Mouse (Mus musculus) heart, embryonic 13.5 days (tissue): ENCODE measurements around the gene Rasa3. TPM values are rescaled to one million over a fixed set of nuclear protein-coding genes. Genes with fewer than 3 reads are reported as not detected.

Experiments
- ATAC-seq: fragments of 200-750 bp; cut with Nextera tagmentation; 2 replicates; pipeline ENCODE4 v1.8.0; 2017; ENCODE audit warnings: moderate TSS enrichment; ENCODE audit not compliant: insufficient number of reproducible peaks, low FRiP score, low TSS enrichment; ENCODE audit errors: extremely low read depth
- H3K27ac ChIP-seq: fragments of 300-500 bp; sonication (generic); replicated peaks from 2 replicates; pipeline ENCODE4 v1.5.1; 2015; ENCODE audit warnings: moderate library complexity, mild to moderate bottlenecking, inconsistent platforms
- H3K27me3 ChIP-seq: fragments of 300-500 bp; sonication (generic); replicated peaks from 2 replicates; pipeline ENCODE4 v1.6.1; 2015; ENCODE audit warnings: mild to moderate bottlenecking, inconsistent platforms
- H3K36me3 ChIP-seq: fragments of 300-500 bp; sonication (generic); 2 replicates; pipeline ENCODE4 v1.6.1; 2015; ENCODE audit warnings: mild to moderate bottlenecking, inconsistent platforms
- H3K4me1 ChIP-seq: fragments of 300-500 bp; sonication (generic); 2 replicates; pipeline ENCODE4 v1.6.1; 2015; ENCODE audit warnings: inconsistent platforms
- H3K4me2 ChIP-seq: fragments of 300-500 bp; sonication (generic); 2 replicates; pipeline ENCODE4 v1.6.1; 2015; ENCODE audit warnings: inconsistent platforms, mild to moderate bottlenecking, moderate library complexity
- H3K4me3 ChIP-seq: fragments of 300-500 bp; sonication (generic); 2 replicates; pipeline ENCODE4 v1.5.1; 2015; ENCODE audit warnings: moderate library complexity, mild to moderate bottlenecking, inconsistent platforms
- H3K9ac ChIP-seq: fragments of 300-500 bp; sonication (generic); 2 replicates; pipeline ENCODE4 v1.6.1; 2015; ENCODE audit warnings: inconsistent platforms, mild to moderate bottlenecking, moderate library complexity
- H3K9me3 ChIP-seq: fragments of 300-500 bp; sonication (generic); 2 replicates; pipeline ENCODE4 v1.6.1; 2016; ENCODE audit warnings: inconsistent platforms
- WGBS: fragments of 180-500 bp; shearing (Covaris S2); methylation state at CpG from one replicate; pipeline ENCODE4 v1.1.7; 2015; ENCODE audit warnings: mixed read lengths; 5-methylcytosine and 5-hydroxymethylcytosine counted together
- polyA plus RNA-seq: library from polyadenylated mRNA; unstranded; fragments of >200 nt; fragmentation: Nextera tagmentation; extraction: Ambion mirVana; gene quantifications from 2 replicates; pipeline ENCODE4 v1.2.1, GENCODE M21; 2015

The Rasa3 gene
- polyA plus RNA-seq, 1 experiment from 2014 or later = 23.4 TPM

DNA sequence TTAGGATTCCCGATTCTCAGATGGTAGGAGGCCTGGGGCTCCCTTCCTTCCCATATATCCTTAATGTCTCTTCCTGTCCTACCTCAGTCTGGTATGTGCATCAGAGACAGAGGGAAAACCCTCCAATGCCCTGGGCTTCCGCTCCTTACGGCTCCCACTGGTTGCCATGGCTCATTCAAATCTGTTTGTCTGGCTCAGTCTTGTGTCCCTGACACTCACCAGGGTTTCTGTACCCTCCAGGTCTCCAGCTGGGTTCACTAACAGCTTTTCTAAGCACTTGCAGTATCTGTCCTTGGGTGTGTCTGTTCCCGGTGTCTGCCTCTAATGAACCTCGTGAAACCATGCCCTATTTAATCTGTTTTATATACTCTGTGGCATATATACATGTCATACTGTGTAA is 135.9 kb downstream of the Rasa3 start:
- Histone ChIP-seq H3K4me2 (no peak overlapping the region), H3K4me1 (peaks cover 5% of the 10 kb centered on the region), H3K27me3 (0 out of 2 replicates have a peak, but pooled peaks cover 4% of the 10 kb centered on the region), H3K9me3 (peaks cover 6% of the 10 kb centered on the region), H3K4me3 (no peak overlapping the region), H3K9ac (no peak overlapping the region), H3K27ac (no peak overlapping the region), H3K36me3 (no peaks in the 10 kb centered on the region)
- no peak for ATAC-seq
- 64% methylated on average over 5 of the region's 5 CpGs for WGBS

DNA sequence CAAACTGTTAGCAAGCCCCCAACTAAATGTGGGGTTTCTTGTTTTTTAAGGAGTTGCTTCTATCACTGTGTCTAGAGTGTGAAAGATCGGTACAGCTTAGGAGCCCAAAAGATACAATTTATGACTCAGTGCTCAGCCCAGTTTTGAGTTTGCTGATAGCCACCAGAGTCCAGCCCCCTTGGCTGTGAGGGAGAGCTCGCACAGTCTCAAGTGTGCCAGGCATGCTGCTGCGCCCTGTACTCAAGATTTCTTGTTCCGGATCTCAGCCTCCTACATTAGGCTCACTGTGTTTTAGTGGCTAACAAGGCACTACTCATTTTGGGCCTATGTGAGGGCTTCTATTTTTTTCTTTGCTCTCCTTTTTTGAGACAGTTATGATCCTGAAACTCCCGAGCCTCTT is 137.3 kb downstream of the Rasa3 start:
- Histone ChIP-seq H3K9me3 (peaks cover 4% of the 10 kb centered on the region), H3K9ac (no peak overlapping the region), H3K4me2 (no peak overlapping the region), H3K4me1 (peaks cover 5% of the 10 kb centered on the region), H3K4me3 (no peak overlapping the region), H3K27me3 (0 out of 2 replicates have a peak, but pooled peaks cover 4% of the 10 kb centered on the region), H3K36me3 (no peaks in the 10 kb centered on the region), H3K27ac (no peak overlapping the region)
- 73% methylated on average over 5 of the region's 5 CpGs for WGBS
- ATAC-seq = no peak

DNA sequence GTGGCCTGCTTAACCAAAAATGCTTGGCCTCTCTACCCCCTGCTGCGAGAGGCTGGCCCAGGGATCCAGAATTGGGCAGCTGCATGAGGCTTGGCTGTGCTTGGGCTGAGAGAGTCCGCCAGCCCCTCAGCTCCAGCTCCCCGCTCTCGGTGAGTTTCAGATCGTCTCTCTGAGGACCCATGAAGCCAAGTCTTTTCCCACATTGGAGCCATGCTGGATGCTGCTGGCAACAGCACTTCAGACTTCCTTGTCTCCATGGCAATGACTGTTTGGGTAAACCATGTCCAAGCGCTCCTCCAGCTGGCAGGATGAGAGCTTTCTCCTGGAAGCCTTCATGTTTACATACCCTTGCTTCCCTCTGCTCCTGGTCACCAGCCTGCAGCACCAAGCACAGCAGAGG is 138.6 kb downstream of the Rasa3 start:
- 0 out of 2 replicates have a peak, but pooled peaks cover 7% of the 10 kb centered on the region for H3K27me3 ChIP-seq
- peaks cover 5% of the 10 kb centered on the region for H3K4me1 ChIP-seq
- no peak overlapping the region for H3K4me3 ChIP-seq
- no peak for ATAC-seq
- H3K36me3 ChIP-seq = no peaks in the 10 kb centered on the region
- 59% methylated on average over 6 of the region's 6 CpGs for WGBS
- no peaks in the 10 kb centered on the region for H3K9me3 ChIP-seq
- no peak overlapping the region for H3K27ac ChIP-seq
- H3K9ac ChIP-seq = no peak overlapping the region
- no peak overlapping the region for H3K4me2 ChIP-seq

DNA sequence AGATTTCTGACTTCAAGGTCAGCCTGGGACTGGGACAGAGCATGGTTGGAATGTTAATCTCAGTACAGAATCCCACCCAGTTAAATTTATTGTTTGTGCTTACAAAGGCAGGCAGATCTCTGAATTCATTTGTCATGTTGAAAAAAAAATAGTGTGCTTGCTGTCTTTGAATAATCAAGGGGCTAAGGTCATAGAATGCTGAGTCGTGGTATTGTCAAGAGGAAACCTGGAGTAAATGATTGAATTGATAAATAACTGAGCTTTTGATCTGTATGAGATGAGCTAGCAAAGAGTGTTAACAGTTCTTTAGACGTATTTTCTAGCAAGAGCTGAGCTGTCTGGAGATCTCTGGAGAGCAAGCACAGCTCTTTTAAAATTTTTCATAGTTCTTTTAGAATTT is 140.3 kb downstream of the Rasa3 start:
- Histone ChIP-seq H3K36me3 (no peaks in the 10 kb centered on the region), H3K9ac (no peak overlapping the region), H3K4me1 (peaks cover 10% of the 10 kb centered on the region), H3K27ac (no peak overlapping the region), H3K9me3 (no peaks in the 10 kb centered on the region), H3K4me3 (no peak overlapping the region), H3K27me3 (0 out of 2 replicates have a peak, but pooled peaks cover 15% of the 10 kb centered on the region), H3K4me2 (no peak overlapping the region)
- WGBS = 60% methylated on average over 2 of the region's 2 CpGs
- ATAC-seq = no peak

DNA sequence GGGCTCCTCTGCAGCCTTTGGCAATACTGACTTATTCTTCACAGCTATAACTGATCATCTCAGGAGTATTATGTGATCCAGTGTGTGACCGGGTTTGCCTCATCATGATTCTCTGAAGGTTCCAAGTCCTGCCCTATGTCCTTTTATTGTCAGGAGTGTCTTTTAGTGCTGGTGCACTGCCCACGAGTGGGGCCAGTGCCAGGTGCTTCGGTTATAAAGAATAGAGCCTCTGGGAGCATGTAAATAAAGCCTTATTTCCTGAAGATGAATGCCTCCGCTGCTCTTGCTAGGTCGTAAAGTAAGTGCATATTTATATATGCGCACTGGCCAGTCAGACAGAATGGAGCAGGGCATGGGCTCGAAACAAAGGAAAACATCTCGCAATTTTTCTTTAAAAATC is 144.3 kb downstream of the Rasa3 start:
- Histone ChIP-seq H3K9me3 (no peaks in the 10 kb centered on the region), H3K36me3 (no peaks in the 10 kb centered on the region), H3K9ac (no peak overlapping the region), H3K4me2 (no peak overlapping the region), H3K27ac (no peak overlapping the region), H3K4me3 (no peak overlapping the region), H3K4me1 (peaks cover 39% of the 10 kb centered on the region), H3K27me3 (peaks cover 14% of the 10 kb centered on the region; the same call in 1 of the 2 replicates)
- ATAC-seq = no peak
- WGBS = 81% methylated on average over 8 of the region's 8 CpGs

DNA sequence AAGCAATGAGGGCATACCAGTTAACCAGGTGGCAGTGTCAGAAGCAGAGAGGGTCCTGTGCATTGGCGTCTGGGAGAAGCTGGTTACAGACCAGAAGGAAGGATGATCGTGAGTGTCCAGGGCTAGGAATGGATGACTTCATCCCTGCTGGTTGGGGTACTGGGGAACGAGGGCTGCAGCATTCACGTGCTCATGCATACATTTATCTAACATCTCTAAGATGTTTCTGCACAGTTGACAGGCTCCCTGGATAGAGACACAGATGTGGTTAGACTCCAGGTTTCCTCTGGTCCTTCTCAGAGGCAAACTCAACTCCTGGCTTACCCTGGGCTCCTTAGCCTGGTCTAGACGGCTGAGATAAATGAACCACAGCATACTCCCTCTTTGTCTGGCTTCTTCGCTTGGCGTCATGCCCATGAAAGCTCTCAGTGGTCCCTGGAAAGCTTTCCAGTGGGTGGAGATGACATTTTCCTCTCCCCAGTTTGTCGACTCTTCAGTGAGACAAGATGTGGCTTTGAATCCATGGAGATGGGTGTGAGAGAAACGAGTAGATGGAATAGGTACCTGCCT is 145.7 kb downstream of the Rasa3 start:
- Histone ChIP-seq H3K9me3 (peaks cover 11% of the 10 kb centered on the region; the same call in 1 of the 2 replicates), H3K27me3 (peaks cover 17% of the 10 kb centered on the region; the same call in 1 of the 2 replicates), H3K36me3 (no peaks in the 10 kb centered on the region), H3K4me3 (no peak overlapping the region), H3K4me1 (peaks cover 39% of the 10 kb centered on the region), H3K27ac (peak overlapping the region; percentile 65), H3K9ac (no peak overlapping the region), H3K4me2 (peak overlapping the region; percentile 10)
- 38% methylated on average over 9 of the region's 9 CpGs for WGBS
- ATAC-seq = no peak

DNA sequence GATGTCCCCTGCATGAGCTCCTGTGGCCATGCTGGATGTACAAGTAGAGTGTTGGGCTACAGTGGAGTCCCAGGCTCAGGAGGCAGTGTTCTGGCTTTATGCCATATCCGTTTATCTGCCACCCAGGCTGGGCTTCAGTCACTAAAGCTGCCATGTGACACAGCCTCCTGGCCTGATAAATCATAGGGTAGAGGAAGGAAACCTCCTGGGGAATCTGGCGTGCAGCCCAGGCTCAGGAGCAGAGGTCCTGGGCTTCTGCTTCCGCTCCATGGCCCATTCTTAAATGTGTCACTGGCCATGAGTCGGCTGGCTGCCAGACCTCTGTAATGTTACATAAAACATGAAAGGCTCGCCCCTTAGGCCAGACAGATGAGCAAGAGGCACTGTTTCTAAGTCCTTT is 146.5 kb downstream of the Rasa3 start:
- WGBS = 13% methylated on average over 5 of the region's 5 CpGs
- H3K4me2 ChIP-seq = peak overlapping the region; percentile 10; the same call in 1 of the 2 replicates
- H3K4me1 ChIP-seq = peaks cover 39% of the 10 kb centered on the region
- peaks cover 17% of the 10 kb centered on the region; the same call in 1 of the 2 replicates for H3K27me3 ChIP-seq
- peak; percentile 64; the same call in 1 of the 2 replicates for ATAC-seq
- no peak overlapping the region for H3K4me3 ChIP-seq
- H3K27ac ChIP-seq = peak overlapping the region; percentile 81
- no peaks in the 10 kb centered on the region for H3K36me3 ChIP-seq
- peaks cover 11% of the 10 kb centered on the region; the same call in 1 of the 2 replicates for H3K9me3 ChIP-seq
- H3K9ac ChIP-seq = no peak overlapping the region

DNA sequence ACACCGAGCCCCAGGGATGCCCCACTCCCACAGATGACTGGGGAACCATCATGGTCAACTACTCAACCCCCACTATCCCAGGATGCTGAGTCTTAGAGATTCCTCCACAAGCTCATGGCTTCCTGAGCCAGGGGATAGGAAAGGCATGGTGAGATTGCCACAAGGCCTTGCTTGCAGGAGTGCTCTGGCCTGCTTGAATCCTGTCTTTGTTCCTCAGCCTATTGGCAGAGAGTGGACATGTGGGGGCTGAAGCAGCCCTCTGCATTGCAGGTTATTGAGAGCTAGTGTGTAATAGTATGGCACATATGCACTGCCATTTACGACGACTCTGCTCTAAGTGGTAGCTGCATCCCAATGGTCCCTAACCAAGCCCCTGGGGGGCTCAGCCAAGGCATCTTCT is 147.0 kb downstream of the Rasa3 start:
- Histone ChIP-seq H3K4me3 (no peak overlapping the region), H3K27ac (peak overlapping the region; percentile 81), H3K4me1 (peaks cover 39% of the 10 kb centered on the region), H3K4me2 (peak overlapping the region; percentile 0), H3K9ac (no peak overlapping the region), H3K36me3 (no peaks in the 10 kb centered on the region), H3K9me3 (peaks cover 11% of the 10 kb centered on the region; the same call in 1 of the 2 replicates), H3K27me3 (peaks cover 17% of the 10 kb centered on the region; the same call in 1 of the 2 replicates)
- 75% methylated on average over 3 of the region's 3 CpGs for WGBS
- no peak for ATAC-seq

DNA sequence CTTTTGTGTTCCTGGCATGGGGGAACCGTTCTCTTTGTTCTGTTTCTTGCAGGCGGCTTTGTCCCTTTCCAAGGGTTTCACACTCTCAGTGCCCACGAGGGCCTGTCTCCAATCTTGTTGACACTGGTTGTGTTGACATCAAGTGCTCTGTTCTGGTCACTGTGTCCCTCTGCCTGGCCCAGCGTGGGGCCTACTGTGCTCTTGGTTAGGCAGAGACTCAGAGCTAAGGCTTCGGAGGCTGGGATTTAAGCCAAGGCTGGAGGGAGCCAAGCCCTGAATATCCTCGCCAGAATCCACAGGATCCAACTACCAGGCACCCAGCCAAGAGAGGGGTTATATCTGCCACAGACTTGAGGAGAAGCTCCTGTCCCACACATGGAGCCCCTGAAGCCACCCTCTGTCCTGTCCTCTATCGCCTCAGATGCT is 147.5 kb downstream of the Rasa3 start:
- peaks cover 11% of the 10 kb centered on the region; the same call in 1 of the 2 replicates for H3K9me3 ChIP-seq
- peak; percentile 35; the same call in 1 of the 2 replicates for ATAC-seq
- H3K36me3 ChIP-seq = no peaks in the 10 kb centered on the region
- peak overlapping the region; percentile 24 for H3K4me2 ChIP-seq
- H3K4me3 ChIP-seq = no peak overlapping the region
- H3K27me3 ChIP-seq = peaks cover 17% of the 10 kb centered on the region; the same call in 1 of the 2 replicates
- WGBS = 24% methylated on average over 7 of the region's 7 CpGs
- peak overlapping the region; percentile 50; the same call in 1 of the 2 replicates for H3K9ac ChIP-seq
- peak overlapping the region; percentile 81 for H3K27ac ChIP-seq
- H3K4me1 ChIP-seq = peaks cover 39% of the 10 kb centered on the region

DNA sequence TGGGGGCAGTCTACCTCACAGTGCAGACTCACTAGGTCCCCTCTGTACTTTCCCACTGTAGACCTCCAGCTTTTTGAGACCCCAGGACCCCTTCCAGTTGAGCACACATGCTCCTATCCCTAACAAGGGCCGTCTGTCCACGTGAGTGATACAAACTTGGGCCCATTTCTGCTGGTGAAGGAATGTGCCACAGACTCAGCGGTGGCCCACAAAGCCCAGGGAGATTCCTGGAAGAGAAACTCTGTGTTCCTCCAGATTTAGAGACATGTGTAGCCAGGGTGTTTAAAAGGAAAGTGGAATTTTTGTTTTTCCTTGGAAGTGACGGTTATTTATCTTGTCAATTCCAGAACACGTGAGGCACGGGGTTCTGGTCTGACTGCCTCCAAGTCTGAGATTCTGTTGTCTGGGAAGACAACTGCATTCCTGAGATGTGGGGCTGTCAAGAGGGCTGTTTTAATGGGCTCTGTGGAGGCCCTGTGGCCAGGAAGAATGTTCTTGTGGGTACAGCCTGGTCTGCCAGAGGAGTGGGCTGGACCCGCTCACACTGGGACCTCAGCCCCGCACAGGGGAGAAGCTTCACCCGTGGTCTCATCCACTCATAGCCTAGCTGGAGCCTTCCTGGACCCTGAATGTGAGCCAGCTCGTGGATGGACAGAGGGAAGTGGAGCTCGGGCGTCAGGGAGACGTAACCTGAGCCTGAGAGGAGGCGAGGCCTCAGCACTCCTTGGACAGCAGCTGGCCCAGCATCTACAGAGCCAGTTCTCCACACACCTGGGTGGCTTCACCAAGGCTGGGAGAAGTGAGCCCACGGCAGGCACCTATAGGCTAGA is 148.2 kb downstream of the Rasa3 start:
- WGBS = 47% methylated on average over 15 of the region's 15 CpGs
- Histone ChIP-seq H3K9me3 (peaks cover 11% of the 10 kb centered on the region; the same call in 1 of the 2 replicates), H3K9ac (peak overlapping the region; percentile 50; the same call in 1 of the 2 replicates), H3K4me3 (no peak overlapping the region), H3K4me1 (peaks cover 45% of the 10 kb centered on the region), H3K27me3 (peaks cover 17% of the 10 kb centered on the region; the same call in 1 of the 2 replicates), H3K27ac (peak overlapping the region; percentile 81), H3K4me2 (peak overlapping the region; percentile 24), H3K36me3 (no peaks in the 10 kb centered on the region)
- 0 out of 2 replicates have a peak, but pooled peaks have one; percentile 23 for ATAC-seq

DNA sequence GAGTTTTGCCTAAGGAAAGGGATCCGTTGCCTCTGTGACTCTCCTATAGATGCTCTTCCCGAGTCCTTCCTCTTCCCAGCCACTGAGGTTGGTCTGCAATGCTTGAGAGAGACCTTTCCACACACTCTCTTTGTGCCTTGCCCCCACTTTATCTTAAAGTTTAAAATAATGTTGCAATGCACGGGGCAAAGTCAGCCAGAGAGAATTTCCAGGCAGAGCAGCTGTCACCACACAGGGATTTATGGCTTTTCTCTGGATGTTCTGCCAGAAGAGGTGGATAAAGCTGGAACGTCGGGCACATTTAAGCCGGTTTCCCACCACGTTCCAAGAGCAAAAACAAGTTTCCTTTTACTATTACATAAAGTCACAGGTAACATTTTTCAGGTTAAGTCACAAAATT is 156.0 kb downstream of the Rasa3 start:
- Histone ChIP-seq H3K27ac (no peak overlapping the region), H3K36me3 (no peaks in the 10 kb centered on the region), H3K4me1 (peaks cover 63% of the 10 kb centered on the region), H3K9me3 (no peaks in the 10 kb centered on the region), H3K9ac (no peak overlapping the region), H3K4me3 (no peak overlapping the region), H3K4me2 (peak overlapping the region; percentile 9), H3K27me3 (peaks cover 26% of the 10 kb centered on the region)
- 24% methylated on average over 7 of the region's 7 CpGs for WGBS
- no peak for ATAC-seq
